Mouse (Mus musculus) olfactory bulb, adult 2 months (tissue): ENCODE measurements around the gene Atg4b.

Source experiments
- CTCF ChIP-seq: fragments of 200-500 bp; IDR thresholded peaks from 2 replicates; pipeline ENCODE4 v1.5.1; 2012; ENCODE audit warnings: low read depth, mild to moderate bottlenecking, low read length, moderate library complexity; ENCODE audit not compliant: insufficient read depth
- POLR2A ChIP-seq: fragments of 200-500 bp; IDR thresholded peaks from 2 replicates; pipeline ENCODE4 v1.6.1; 2012; ENCODE audit warnings: mild to moderate bottlenecking, low read depth, low read length, moderate library complexity; ENCODE audit not compliant: insufficient read depth

GRCm38 (mm10) chr1:93801741-93802238 lies 50.5 kb downstream of the Atg4b start, which contains the start of gene Dtymk:
- no peak for TF ChIP-seq CTCF
- TF ChIP-seq POLR2A = no peak
